Mouse (Mus musculus) limb, embryonic 14.5 days (tissue): ENCODE results near the gene D5Ertd579e. TPM values are rescaled to one million over a fixed set of nuclear protein-coding genes. Genes with fewer than 3 reads are reported as not detected.

Experiments
- ATAC-seq: fragments of 200-750 bp; cut with Nextera tagmentation; 2 replicates; pipeline ENCODE4 v1.8.0; 2017; ENCODE audit warnings: low read depth, moderate number of reproducible peaks, moderate TSS enrichment; ENCODE audit not compliant: low FRiP score
- DNase-seq: peaks from one replicate; pipeline ENCODE4 v3.0.0-alpha.2; 2015; ENCODE audit warnings: low spot score
- H3K27ac ChIP-seq: fragments of 300-500 bp; sonication (generic); replicated peaks from 2 replicates; pipeline ENCODE4 v1.5.1; 2014; ENCODE audit warnings: low read depth, mild to moderate bottlenecking, low read length, moderate library complexity, mixed read lengths
- H3K27me3 ChIP-seq: fragments of 300-500 bp; sonication (generic); 2 replicates; pipeline ENCODE4 v1.6.1; 2014; ENCODE audit warnings: low read length, mixed read lengths; ENCODE audit not compliant: control insufficient read depth, insufficient read depth
- H3K36me3 ChIP-seq: fragments of 300-500 bp; sonication (generic); 2 replicates; pipeline ENCODE4 v1.6.1; 2014; ENCODE audit warnings: mild to moderate bottlenecking, low read length, moderate library complexity, mixed read lengths; ENCODE audit not compliant: control insufficient read depth, insufficient read depth
- H3K4me1 ChIP-seq: fragments of 300-500 bp; sonication (generic); 2 replicates; pipeline ENCODE4 v1.6.1; 2014; ENCODE audit warnings: antibody characterized with exemption, low read length, mixed read lengths; ENCODE audit not compliant: control insufficient read depth, insufficient read depth
- H3K4me2 ChIP-seq: fragments of 300-500 bp; sonication (generic); replicated peaks from 2 replicates; pipeline ENCODE4 v1.6.1; 2014; ENCODE audit warnings: low read depth, mild to moderate bottlenecking, low read length, moderate library complexity; ENCODE audit not compliant: severe bottlenecking
- H3K4me3 ChIP-seq: fragments of 300-500 bp; sonication (generic); replicated peaks from 2 replicates; pipeline ENCODE4 v1.5.1; 2014; ENCODE audit warnings: low read length
- H3K9ac ChIP-seq: fragments of 300-500 bp; sonication (generic); 2 replicates; pipeline ENCODE4 v1.6.1; 2014; ENCODE audit warnings: mild to moderate bottlenecking, low read depth, low read length, moderate library complexity; ENCODE audit not compliant: severe bottlenecking
- H3K9me3 ChIP-seq: fragments of 300-500 bp; sonication (generic); 2 replicates; pipeline ENCODE4 v1.6.1; 2016; ENCODE audit warnings: low read length; ENCODE audit not compliant: control insufficient read depth
- POLR2A ChIP-seq: fragments of 200-500 bp; IDR thresholded peaks from 2 replicates; pipeline ENCODE4 v1.8.0; 2012; ENCODE audit warnings: inconsistent platforms, mild to moderate bottlenecking, moderate library complexity, borderline replicate concordance; ENCODE audit not compliant: insufficient read depth, insufficient read length; ENCODE audit errors: extremely low read depth
- WGBS: fragments of 180-500 bp; shearing (Covaris S2); extraction: QIAGEN DNeasy Blood & Tissue Kit; methylation state at CpG from one replicate; pipeline ENCODE4 v1.1.7; 2014; 5-methylcytosine and 5-hydroxymethylcytosine counted together
- polyA plus RNA-seq, 2 experiments: library from polyadenylated mRNA; depleted of rRNA in 1 of 2; stranded (reverse) in 1 of 2; unstranded in 1 of 2; fragments of >200 nt; fragmentation: Nextera tagmentation in 1 of 2; extraction: Ambion mirVana in 1 of 2; gene quantifications; 2 replicates each; pipeline versions ENCODE4 v1.2.1 to v1.2.3; 2012 to 2014

D5Ertd579e gene
- polyA plus RNA-seq, 2 experiments: 20.8 to 21.6 TPM

DNA sequence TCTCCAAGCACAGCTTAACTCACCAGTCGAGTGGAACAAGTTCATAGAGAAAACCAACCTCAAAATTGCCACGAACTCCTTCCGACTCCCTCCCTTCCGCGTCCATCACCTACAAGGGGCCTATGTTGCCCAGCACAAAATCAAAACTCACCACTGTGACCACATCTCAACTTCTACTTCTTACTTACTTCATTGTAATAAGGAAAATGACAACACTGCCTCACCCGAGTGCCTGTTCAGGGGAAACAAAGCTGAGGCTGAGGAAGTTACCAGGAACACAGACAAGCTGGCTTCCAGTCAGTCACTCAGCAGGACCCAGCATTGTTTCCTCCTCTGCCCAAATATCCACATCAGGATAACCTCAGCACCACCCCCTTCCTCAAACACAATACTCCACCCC lies 132.1 kb downstream of the D5Ertd579e start:
- no peak for ATAC-seq
- H3K36me3 ChIP-seq: no peaks in the 10 kb centered on the region
- H3K4me1 ChIP-seq: 0 out of 2 replicates have a peak, but pooled peaks cover 14% of the 10 kb centered on the region
- no peak overlapping the region for H3K9ac ChIP-seq
- no peak overlapping the region for H3K4me2 ChIP-seq
- 82% methylated on average over 6 of the region's 6 CpGs for WGBS
- H3K27me3 ChIP-seq: no peaks in the 10 kb centered on the region
- no peak overlapping the region for H3K4me3 ChIP-seq
- H3K27ac ChIP-seq: no peak overlapping the region
- H3K9me3 ChIP-seq: no peaks in the 10 kb centered on the region
- TF ChIP-seq POLR2A: no peak
- DNase-seq: no peak

GRCm38 (mm10) chr5:36562791-36563445 lies 132.9 kb downstream of the D5Ertd579e start:
- 91% methylated on average over 10 of the region's 10 CpGs for WGBS

DNA sequence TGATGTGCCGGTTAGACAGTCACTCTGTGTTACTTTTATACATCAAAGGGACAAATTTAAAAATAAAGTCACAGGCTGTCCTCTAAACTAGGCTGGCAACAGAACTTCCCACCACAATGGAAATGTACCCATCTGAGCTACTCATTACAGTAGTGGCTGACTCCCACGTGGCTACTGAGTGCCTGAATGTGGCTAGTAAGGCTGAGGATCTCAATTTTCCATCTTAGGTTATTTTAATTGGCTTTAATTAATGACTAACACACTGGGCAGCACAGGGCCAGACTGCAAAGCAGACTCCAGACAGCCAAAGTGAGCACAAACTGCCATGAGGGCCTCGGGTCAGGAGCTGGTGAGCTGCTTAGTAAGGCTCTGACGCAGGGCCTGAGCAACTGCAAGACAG lies 134.3 kb downstream of the D5Ertd579e start:
- no peak overlapping the region for H3K27ac ChIP-seq
- H3K4me2 ChIP-seq: no peak overlapping the region
- no peak for DNase-seq
- WGBS: 80% methylated on average over 4 of the region's 4 CpGs
- H3K4me3 ChIP-seq: no peak overlapping the region
- no peak for ATAC-seq
- no peaks in the 10 kb centered on the region for H3K9me3 ChIP-seq
- H3K4me1 ChIP-seq: peaks cover 16% of the 10 kb centered on the region
- H3K36me3 ChIP-seq: no peaks in the 10 kb centered on the region
- H3K9ac ChIP-seq: no peak overlapping the region
- H3K27me3 ChIP-seq: no peaks in the 10 kb centered on the region
- no peak for TF ChIP-seq POLR2A

More at GRCm38 (mm10) chr5:36562791-36563445, 132.9 kb downstream of the D5Ertd579e start:
- H3K36me3 ChIP-seq: no peaks in the 10 kb centered on the region
- H3K4me3 ChIP-seq: no peak overlapping the region
- no peak overlapping the region for H3K4me2 ChIP-seq
- DNase-seq (no peak), ATAC-seq (no peak)
- H3K9me3 ChIP-seq: no peaks in the 10 kb centered on the region
- TF ChIP-seq POLR2A: no peak
- H3K9ac ChIP-seq: no peak overlapping the region
- H3K27me3 ChIP-seq: no peaks in the 10 kb centered on the region
- H3K27ac ChIP-seq: no peak overlapping the region
- peaks cover 16% of the 10 kb centered on the region; the same call in 1 of the 2 replicates for H3K4me1 ChIP-seq

- no peaks in the 10 kb centered on the region for H3K36me3 ChIP-seq
- no peak for TF ChIP-seq POLR2A
- H3K9ac ChIP-seq: no peak overlapping the region
- H3K4me2 ChIP-seq: no peak overlapping the region
- H3K4me3 ChIP-seq: no peak overlapping the region
- no peak overlapping the region for H3K27ac ChIP-seq
- H3K9me3 ChIP-seq: no peaks in the 10 kb centered on the region
- ATAC-seq (no peak), DNase-seq (no peak)
- H3K27me3 ChIP-seq: no peaks in the 10 kb centered on the region
- WGBS: 96% methylated on average over 4 of the region's 4 CpGs
- peaks cover 16% of the 10 kb centered on the region for H3K4me1 ChIP-seq
Measured at GRCm38 (mm10) chr5:36560490-36560889, 135.3 kb downstream of the D5Ertd579e start.

GRCm38 (mm10) chr5:36559510-36560235 lies 136.2 kb downstream of the D5Ertd579e start:
- no peak for TF ChIP-seq POLR2A
- Histone ChIP-seq H3K9me3 (no peaks in the 10 kb centered on the region), H3K27me3 (no peaks in the 10 kb centered on the region), H3K36me3 (no peaks in the 10 kb centered on the region), H3K9ac (no peak overlapping the region), H3K4me2 (no peak overlapping the region), H3K4me1 (peaks cover 20% of the 10 kb centered on the region), H3K27ac (no peak overlapping the region), H3K4me3 (no peak overlapping the region)
- ATAC-seq: no peak
- no peak for DNase-seq
- WGBS: 80% methylated on average over 6 of the region's 6 CpGs
